Mouse (Mus musculus) bone marrow macrophage, adult 2 months (primary cell): ENCODE results near the gene Batf3. TPM values are rescaled to one million over a fixed set of nuclear protein-coding genes. Genes with fewer than 3 reads are reported as not detected.

Experiments
- H3K27ac ChIP-seq: 2 replicates; pipeline ENCODE4 v1.5.1; 2012; ENCODE audit warnings: low read depth, low read length; ENCODE audit not compliant: insufficient read depth
- H3K4me1 ChIP-seq: 2 replicates; pipeline ENCODE4 v1.6.1; 2012; ENCODE audit warnings: low read length; ENCODE audit not compliant: control insufficient read depth, insufficient read depth
- H3K4me3 ChIP-seq: 2 replicates; pipeline ENCODE4 v1.5.1; 2012; ENCODE audit warnings: mild to moderate bottlenecking, low read length, moderate library complexity; ENCODE audit not compliant: insufficient read depth
- CTCF ChIP-seq: IDR thresholded peaks from 2 replicates; pipeline ENCODE4 v1.5.1; 2012; ENCODE audit warnings: low read depth, mild to moderate bottlenecking, low read length, moderate library complexity
- POLR2A ChIP-seq: IDR thresholded peaks from 2 replicates; pipeline ENCODE4 v1.6.1; 2012; ENCODE audit warnings: mild to moderate bottlenecking, low read depth, low read length, borderline replicate concordance
- polyA plus RNA-seq: library from polyadenylated mRNA; stranded (reverse); fragments of >200 nt; gene quantifications from 2 replicates; pipeline ENCODE4 v1.2.4, GENCODE M21; 2012; ENCODE audit not compliant: missing spikeins, insufficient read depth, insufficient read length

The Batf3 gene
- polyA plus RNA-seq, 1 experiment, result 7.0 TPM

- no peak overlapping the region for H3K4me3 ChIP-seq
- H3K4me1 ChIP-seq, result peaks cover 36% of the 10 kb centered on the region
- no peak overlapping the region for H3K27ac ChIP-seq
- TF ChIP-seq CTCF (0 out of 2 replicates have a peak, but pooled peaks have one; percentile 25), POLR2A (no peak)
Measured at GRCm38 (mm10) chr1:191068377-191068776, 29.3 kb upstream of the Batf3 start.

GRCm38 (mm10) chr1:191070259-191070658 is 27.4 kb upstream of the Batf3 start:
- H3K27ac ChIP-seq, result no peak overlapping the region
- H3K4me1 ChIP-seq, result peaks cover 47% of the 10 kb centered on the region
- TF ChIP-seq CTCF, result no peak
- no peak for TF ChIP-seq POLR2A
- H3K4me3 ChIP-seq, result no peak overlapping the region

- peak overlapping the region; percentile 48 for H3K27ac ChIP-seq
- H3K4me3 ChIP-seq, result no peak overlapping the region
- H3K4me1 ChIP-seq, result peaks cover 51% of the 10 kb centered on the region
- no peak for TF ChIP-seq CTCF
- no peak for TF ChIP-seq POLR2A
Measured at GRCm38 (mm10) chr1:191071613-191072012, 26.0 kb upstream of the Batf3 start.

GRCm38 (mm10) chr1:191072329-191072913 is 25.2 kb upstream of the Batf3 start:
- Histone ChIP-seq H3K4me3 (peak overlapping the region; percentile 14; the same call in 1 of the 2 replicates), H3K27ac (peak overlapping the region; percentile 90), H3K4me1 (peaks cover 51% of the 10 kb centered on the region)
- TF ChIP-seq POLR2A, result no peak
- no peak for TF ChIP-seq CTCF

- Histone ChIP-seq H3K4me1 (peaks cover 51% of the 10 kb centered on the region), H3K4me3 (peak overlapping the region; percentile 14; the same call in 1 of the 2 replicates), H3K27ac (peak overlapping the region; percentile 90)
- no peak for TF ChIP-seq CTCF
- no peak for TF ChIP-seq POLR2A
Measured at GRCm38 (mm10) chr1:191073001-191073400, 24.6 kb upstream of the Batf3 start.

- TF ChIP-seq POLR2A (no peak), CTCF (no peak)
- H3K4me1 ChIP-seq, result peaks cover 51% of the 10 kb centered on the region
- H3K27ac ChIP-seq, result peak overlapping the region; percentile 59
- no peak overlapping the region for H3K4me3 ChIP-seq
Measured at GRCm38 (mm10) chr1:191073486-191073885, 24.2 kb upstream of the Batf3 start.

- H3K4me1 ChIP-seq, result peaks cover 48% of the 10 kb centered on the region
- peak; percentile 73 for TF ChIP-seq CTCF
- no peak for TF ChIP-seq POLR2A
- peak overlapping the region; percentile 47 for H3K27ac ChIP-seq
- no peak overlapping the region for H3K4me3 ChIP-seq
Measured at GRCm38 (mm10) chr1:191075199-191075883, 22.3 kb upstream of the Batf3 start.

- H3K4me3 ChIP-seq, result no peak overlapping the region
- H3K27ac ChIP-seq, result no peak overlapping the region
- H3K4me1 ChIP-seq, result peaks cover 27% of the 10 kb centered on the region
- TF ChIP-seq POLR2A (no peak), CTCF (no peak)
Measured at GRCm38 (mm10) chr1:191083230-191083629, 14.4 kb upstream of the Batf3 start.

GRCm38 (mm10) chr1:191084951-191085559 is 12.6 kb upstream of the Batf3 start:
- Histone ChIP-seq H3K4me1 (peaks cover 27% of the 10 kb centered on the region), H3K4me3 (peak overlapping the region; percentile 31), H3K27ac (peak overlapping the region; percentile 86)
- TF ChIP-seq CTCF, result peak; percentile 37
- no peak for TF ChIP-seq POLR2A

- Histone ChIP-seq H3K27ac (peak overlapping the region; percentile 86), H3K4me1 (peaks cover 27% of the 10 kb centered on the region), H3K4me3 (peak overlapping the region; percentile 29; the same call in 1 of the 2 replicates)
- no peak for TF ChIP-seq POLR2A
- no peak for TF ChIP-seq CTCF
Measured at GRCm38 (mm10) chr1:191085597-191085996, 12.1 kb upstream of the Batf3 start.
